Mouse (Mus musculus) cerebellum, adult 2 months (tissue): ENCODE measurements at regions not wholly inside any gene's neighbourhood (a gene's known extent, or its start where the extent isn't known, plus 50 kb on each side); places are given as distances from the start of the nearest gene placed in this dataset.

Source experiments
- CTCF ChIP-seq: fragments of 200-500 bp; IDR thresholded peaks from 2 replicates; pipeline ENCODE4 v1.5.1; 2011; ENCODE audit warnings: low read depth, mild to moderate bottlenecking, control low read depth, low read length, moderate library complexity, borderline replicate concordance; ENCODE audit not compliant: insufficient read depth
- POLR2A ChIP-seq: fragments of 200-500 bp; IDR thresholded peaks from 2 replicates; pipeline ENCODE4 v1.6.1; 2011; ENCODE audit warnings: low read length, control low read depth, borderline replicate concordance; ENCODE audit not compliant: insufficient read depth

GRCm38 (mm10) chr13:97554601-97555000 lies 205.8 kb downstream of the Gm10260 start:
- no peak for TF ChIP-seq CTCF
- no peak for TF ChIP-seq POLR2A
